Mouse (Mus musculus): ENCODE results near the gene Taf1b. TPM values are rescaled to one million over a fixed set of nuclear protein-coding genes. Genes with fewer than 3 reads are reported as not detected.

The Taf1b gene
- polyA plus RNA-seq, 1 experiment from 2014 or later = 31.9 TPM

GRCm38 (mm10) chr12:24555976-24556375, 57.8 kb downstream of the Taf1b start:
- H3K4me1 ChIP-seq (replicated peaks) = no peaks in the 10 kb centered on the region
- WGBS = 68% methylated on average over 8 of the region's 8 CpGs
- H3K27me3 ChIP-seq = no peaks in the 10 kb centered on the region
- H3K4me3 ChIP-seq (replicated peaks) = no peak overlapping the region
- no peaks in the 10 kb centered on the region for H3K9me3 ChIP-seq
- H3K36me3 ChIP-seq = peaks cover 15% of the 10 kb centered on the region; the same call in 1 of the 2 replicates
- ATAC-seq (ENCODE audit: insufficient number of reproducible peaks, insufficient read depth, low FRiP score, low TSS enrichment, low read depth) = no peak
- H3K4me2 ChIP-seq = no peak overlapping the region
- H3K27ac ChIP-seq = no peak overlapping the region
- H3K9ac ChIP-seq (replicated peaks) = no peak overlapping the region

GRCm38 (mm10) chr12:24563395-24563960, 65.3 kb downstream of the Taf1b start:
- Histone ChIP-seq H3K9ac (replicated peaks) (no peak overlapping the region), H3K4me1 (replicated peaks) (no peaks in the 10 kb centered on the region), H3K36me3 (peaks cover 5% of the 10 kb centered on the region; the same call in 1 of the 2 replicates), H3K9me3 (no peaks in the 10 kb centered on the region), H3K4me3 (replicated peaks) (no peak overlapping the region), H3K4me2 (no peak overlapping the region), H3K27me3 (no peaks in the 10 kb centered on the region), H3K27ac (no peak overlapping the region)
- 89% methylated on average over 7 of the region's 7 CpGs for WGBS
- ATAC-seq (ENCODE audit: insufficient number of reproducible peaks, insufficient read depth, low FRiP score, low TSS enrichment, low read depth) = no peak

- Histone ChIP-seq H3K27ac (no peak overlapping the region), H3K9me3 (no peaks in the 10 kb centered on the region), H3K36me3 (no peaks in the 10 kb centered on the region), H3K4me3 (replicated peaks) (no peak overlapping the region), H3K4me1 (replicated peaks) (no peaks in the 10 kb centered on the region), H3K4me2 (no peak overlapping the region), H3K9ac (replicated peaks) (no peak overlapping the region), H3K27me3 (peaks cover 3% of the 10 kb centered on the region; the same call in 1 of the 2 replicates)
- no peak for ATAC-seq (ENCODE audit: insufficient number of reproducible peaks, insufficient read depth, low FRiP score, low TSS enrichment, low read depth)
- 82% methylated on average over 6 of the region's 6 CpGs for WGBS
Measured at GRCm38 (mm10) chr12:24565311-24565710, 67.2 kb downstream of the Taf1b start.

GRCm38 (mm10) chr12:24567606-24568005, 69.4 kb downstream of the Taf1b start:
- Histone ChIP-seq H3K4me1 (replicated peaks) (no peaks in the 10 kb centered on the region; the same call in 1 of the 2 replicates), H3K9ac (replicated peaks) (no peak overlapping the region), H3K27ac (no peak overlapping the region), H3K36me3 (no peaks in the 10 kb centered on the region), H3K4me3 (replicated peaks) (no peak overlapping the region), H3K27me3 (peaks cover 24% of the 10 kb centered on the region), H3K9me3 (no peaks in the 10 kb centered on the region), H3K4me2 (no peak overlapping the region)
- no peak for ATAC-seq (ENCODE audit: insufficient number of reproducible peaks, insufficient read depth, low FRiP score, low TSS enrichment, low read depth)
- 82% methylated on average over 3 of the region's 3 CpGs for WGBS

GRCm38 (mm10) chr12:24571523-24572392, 73.6 kb downstream of the Taf1b start, which contains the start of gene Grhl1:
Gene Grhl1, plus strand, starts transcription at chr12:24572283.
- H3K4me2 ChIP-seq = peak within 1 kb of the TSS; percentile 86
- no peaks in the 10 kb centered on the region for H3K9me3 ChIP-seq
- peaks cover 26% of the 10 kb centered on the region for H3K4me1 ChIP-seq (replicated peaks)
- H3K36me3 ChIP-seq = no peaks in the 10 kb centered on the region
- peaks cover 39% of the 10 kb centered on the region for H3K27me3 ChIP-seq
- peak within 1 kb of the TSS; percentile 64 for H3K4me3 ChIP-seq (replicated peaks)
- peak; percentile 94 for ATAC-seq (ENCODE audit: insufficient number of reproducible peaks, insufficient read depth, low FRiP score, low TSS enrichment, low read depth)
- 2% methylated on average over 48 of the region's 64 CpGs for WGBS
- no peak within 1 kb of the TSS for H3K27ac ChIP-seq
- peak within 1 kb of the TSS; percentile 51 for H3K9ac ChIP-seq (replicated peaks)

- Histone ChIP-seq H3K4me3 (replicated peaks) (peak overlapping the region; percentile 64), H3K27ac (no peak overlapping the region), H3K4me1 (replicated peaks) (peaks cover 26% of the 10 kb centered on the region), H3K9ac (replicated peaks) (peak overlapping the region; percentile 46), H3K27me3 (peaks cover 39% of the 10 kb centered on the region), H3K36me3 (no peaks in the 10 kb centered on the region), H3K9me3 (no peaks in the 10 kb centered on the region), H3K4me2 (peak overlapping the region; percentile 86)
- peak; percentile 24; the same call in 1 of the 2 replicates for ATAC-seq (ENCODE audit: insufficient number of reproducible peaks, insufficient read depth, low FRiP score, low TSS enrichment, low read depth)
- 5% methylated on average over 48 of the region's 48 CpGs for WGBS
Measured at GRCm38 (mm10) chr12:24572421-24573274, 74.5 kb downstream of the Taf1b start.

GRCm38 (mm10) chr12:24573275-24573580, 75.1 kb downstream of the Taf1b start:
- Histone ChIP-seq H3K9ac (replicated peaks) (no peak overlapping the region), H3K4me3 (replicated peaks) (peak overlapping the region; percentile 64), H3K4me1 (replicated peaks) (peaks cover 26% of the 10 kb centered on the region), H3K36me3 (no peaks in the 10 kb centered on the region), H3K4me2 (peak overlapping the region; percentile 86), H3K27me3 (peaks cover 39% of the 10 kb centered on the region), H3K9me3 (no peaks in the 10 kb centered on the region), H3K27ac (no peak overlapping the region)
- ATAC-seq (ENCODE audit: insufficient number of reproducible peaks, insufficient read depth, low FRiP score, low TSS enrichment, low read depth) = no peak
- WGBS = 52% methylated on average over 3 of the region's 3 CpGs

- Histone ChIP-seq H3K9ac (replicated peaks) (no peak overlapping the region), H3K4me3 (replicated peaks) (no peak overlapping the region), H3K4me1 (replicated peaks) (peaks cover 26% of the 10 kb centered on the region), H3K36me3 (no peaks in the 10 kb centered on the region), H3K9me3 (no peaks in the 10 kb centered on the region), H3K4me2 (peak overlapping the region; percentile 24), H3K27ac (no peak overlapping the region), H3K27me3 (peaks cover 39% of the 10 kb centered on the region)
- ATAC-seq (ENCODE audit: insufficient number of reproducible peaks, insufficient read depth, low FRiP score, low TSS enrichment, low read depth) = no peak
- WGBS = 17% methylated on average over 7 of the region's 7 CpGs
Measured at GRCm38 (mm10) chr12:24574870-24575269, 76.7 kb downstream of the Taf1b start.

GRCm38 (mm10) chr12:24580452-24580851, 82.3 kb downstream of the Taf1b start:
- peaks cover 9% of the 10 kb centered on the region; the same call in 1 of the 2 replicates for H3K36me3 ChIP-seq
- no peak overlapping the region for H3K9ac ChIP-seq (replicated peaks)
- no peak for ATAC-seq (ENCODE audit: insufficient number of reproducible peaks, insufficient read depth, low FRiP score, low TSS enrichment, low read depth)
- 88% methylated on average over 1 of the region's 1 CpGs for WGBS
- H3K4me3 ChIP-seq (replicated peaks) = no peak overlapping the region
- H3K27ac ChIP-seq = no peak overlapping the region
- peaks cover 9% of the 10 kb centered on the region for H3K4me1 ChIP-seq (replicated peaks)
- 0 out of 2 replicates have a peak, but pooled peaks cover 3% of the 10 kb centered on the region for H3K27me3 ChIP-seq
- no peaks in the 10 kb centered on the region for H3K9me3 ChIP-seq
- H3K4me2 ChIP-seq = no peak overlapping the region

- no peak for ATAC-seq (ENCODE audit: insufficient number of reproducible peaks, insufficient read depth, low FRiP score, low TSS enrichment, low read depth)
- Histone ChIP-seq H3K9me3 (no peaks in the 10 kb centered on the region), H3K4me1 (replicated peaks) (peaks cover 5% of the 10 kb centered on the region), H3K27ac (no peak overlapping the region), H3K4me2 (no peak overlapping the region), H3K4me3 (replicated peaks) (no peak overlapping the region), H3K27me3 (no peaks in the 10 kb centered on the region), H3K36me3 (peaks cover 9% of the 10 kb centered on the region; the same call in 1 of the 2 replicates), H3K9ac (replicated peaks) (no peak overlapping the region)
- WGBS = 89% methylated on average over 14 of the region's 14 CpGs
Measured at GRCm38 (mm10) chr12:24580996-24581683, 83.0 kb downstream of the Taf1b start.

Data from limb, embryonic 12.5 days (tissue).